Mouse (Mus musculus): ENCODE data around the gene Gdpd5.

DNA sequence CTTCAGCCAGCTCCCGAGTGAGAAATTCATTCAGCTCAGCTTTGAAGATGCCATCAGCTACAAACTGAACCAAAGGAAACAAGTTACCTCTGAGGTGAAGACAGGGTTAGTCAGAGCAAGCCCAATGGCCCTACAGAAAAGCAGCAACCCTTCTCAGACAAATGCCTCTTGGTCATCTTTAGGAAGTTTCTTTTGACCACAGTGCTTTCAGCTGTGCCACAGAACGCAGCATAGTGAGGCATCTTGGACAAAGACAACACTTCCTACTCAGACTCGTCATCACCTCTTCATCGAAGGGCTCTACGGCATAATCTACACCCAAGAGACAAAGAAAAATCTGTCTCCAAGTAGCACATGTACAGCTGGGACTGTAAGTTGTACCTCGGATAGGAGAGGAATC, 101.4 kb downstream of the Gdpd5 start:
- TF ChIP-seq POLR2A (IDR thresholded peaks at IDR 0.05; ENCODE audit: extremely low read depth, insufficient read depth, low read length) (no peak), CTCF (IDR thresholded peaks at IDR 0.05; ENCODE audit: extremely low read depth, insufficient read depth, low read length) (no peak)

Measured in cortical plate, adult 2 months (tissue).